Mouse (Mus musculus): ENCODE measurements around the gene Hpcal1.

- TF ChIP-seq POLR2A (IDR thresholded peaks at IDR 0.05; ENCODE audit: low read depth, low read length) (no peak), CTCF (IDR thresholded peaks at IDR 0.05; ENCODE audit: extremely low read depth, insufficient read depth, insufficient read length, insufficient replicate concordance) (no peak)
These were observed 38.7 kb downstream of the Hpcal1 start for GRCm38 (mm10) chr12:17729211-17729900.
